8 mouse cellular contexts compared by ENCODE assay signal in the genomic region with DNA sequence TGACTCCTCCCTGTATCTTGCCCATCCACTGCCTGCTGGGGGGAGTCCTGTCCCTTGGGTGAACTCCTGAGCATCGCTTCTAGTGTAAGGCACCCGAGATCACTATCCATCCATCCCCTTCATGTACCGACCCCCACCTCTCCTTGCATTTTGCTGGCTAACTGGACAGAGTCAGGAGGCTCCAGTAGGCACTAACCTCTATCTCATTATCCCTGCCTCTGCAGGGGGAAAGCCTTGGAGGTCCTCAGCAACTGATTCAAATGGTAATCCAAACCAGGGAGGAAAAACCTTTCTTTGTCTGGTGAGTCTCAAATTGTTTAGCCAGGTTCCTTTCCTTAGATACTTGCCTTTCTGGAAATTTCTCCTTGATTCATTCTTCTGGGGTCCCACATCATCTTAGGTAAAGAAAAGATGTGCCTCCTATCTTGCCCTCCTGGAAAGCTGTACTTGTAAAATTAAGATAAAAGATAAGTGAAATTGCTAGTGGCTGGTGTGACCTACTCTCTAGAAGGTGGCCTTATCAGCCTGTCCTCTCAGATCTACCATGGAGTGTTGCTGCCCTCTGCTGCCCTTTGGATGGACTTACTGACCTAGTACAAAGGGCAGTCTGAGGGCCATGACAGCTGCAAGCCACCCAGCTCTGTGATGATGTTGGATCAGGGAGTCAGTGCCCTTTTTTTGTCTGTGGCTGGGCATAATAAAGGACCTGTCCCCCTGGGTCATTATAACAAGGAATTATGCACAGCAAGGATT. TPM values are rescaled to one million over a fixed set of nuclear protein-coding genes. Genes with fewer than 3 reads are reported as not detected.
DNase-seq lines count a peak whose midpoint lies in the region; TF ChIP-seq lines count a peak whose summit lies in the region.

No protein-coding gene starts in this region.

- WGBS in embryonic facial prominence, embryonic 10.5 days: 41% methylated on average over 3 of the region's 3 CpGs

- peak; percentile 89 for DNase-seq in adrenal gland, postnatal 14 days
- DNase-seq in embryonic facial prominence, embryonic 10.5 days (ENCODE audit: low spot score): peak; percentile 75
- DNase-seq in heart, postnatal 4 days: peak; percentile 81
- peak; percentile 67 to 73 for DNase-seq in layer of hippocampus, postnatal 10 days (ENCODE audit: low spot score in 2 of 2)
- peak; percentile 87 for DNase-seq in lung, postnatal 25 days (ENCODE audit: low spot score)
- DNase-seq in right cerebral cortex, postnatal 10 days (ENCODE audit: low spot score in 2 of 2): peak; percentile 62 to 69
- peak; percentile 53 for DNase-seq in yolk sac, embryonic 10.5 days (ENCODE audit: low spot score)

- no peak for TF ChIP-seq POLR2A in ES-Bruce4 (IDR thresholded peaks at IDR 0.05; ENCODE audit: insufficient read depth, low read length)

- H3K4me3 ChIP-seq in ES-Bruce4 (ENCODE audit: low read depth, low read length): no peak overlapping the region
- no peak overlapping the region for H3K4me3 ChIP-seq in embryonic facial prominence, embryonic 10.5 days

- no peaks in the 10 kb centered on the region for H3K9me3 ChIP-seq in ES-Bruce4 (replicated peaks; ENCODE audit: control insufficient read depth, insufficient read depth, low read length, poor library complexity, severe bottlenecking)
- no peaks in the 10 kb centered on the region for H3K9me3 ChIP-seq in embryonic facial prominence, embryonic 10.5 days

- peak; percentile 59 for TF ChIP-seq CTCF in ES-Bruce4 (IDR thresholded peaks at IDR 0.05; ENCODE audit: low read depth, low read length)

- H3K27me3 ChIP-seq in ES-Bruce4 (ENCODE audit: control insufficient read depth, insufficient read depth, low read length, poor library complexity, severe bottlenecking): no peaks in the 10 kb centered on the region
- H3K27me3 ChIP-seq in embryonic facial prominence, embryonic 10.5 days (replicated peaks; ENCODE audit: low read depth, poor library complexity, severe bottlenecking): no peaks in the 10 kb centered on the region

- no peak for TF ChIP-seq EP300 in ES-Bruce4 (IDR thresholded peaks at IDR 0.05; ENCODE audit: insufficient read depth, low read depth, low read length)

- H3K4me1 ChIP-seq in ES-Bruce4 (ENCODE audit: control insufficient read depth, insufficient read depth, low read length): no peaks in the 10 kb centered on the region
- peaks cover 11% of the 10 kb centered on the region; the same call in 1 of the 2 replicates for H3K4me1 ChIP-seq in embryonic facial prominence, embryonic 10.5 days

- no peak overlapping the region for H3K9ac ChIP-seq in ES-Bruce4 (ENCODE audit: low read depth, poor library complexity, severe bottlenecking)

- H3K36me3 ChIP-seq in ES-Bruce4 (ENCODE audit: control insufficient read depth, insufficient read depth, low read length, poor library complexity, severe bottlenecking): no peaks in the 10 kb centered on the region
- H3K36me3 ChIP-seq in embryonic facial prominence, embryonic 10.5 days (replicated peaks): no peaks in the 10 kb centered on the region

- no peak overlapping the region for H3K27ac ChIP-seq in ES-Bruce4 (ENCODE audit: insufficient read depth, low read length)
- H3K27ac ChIP-seq in embryonic facial prominence, embryonic 10.5 days (replicated peaks): no peak overlapping the region

RNA-seq across cellular contexts. Expression of gene Csf2, which starts 7.3 kb away (rescaled TPM):
- polyA plus RNA-seq in ES-Bruce4 (2011; ENCODE audit: insufficient read depth, insufficient read length, low read depth, missing spikeins): not detected in 2 replicates
- not detected in 2 replicates for total RNA-seq in adrenal gland, postnatal 14 days (2021)
- polyA plus RNA-seq in embryonic facial prominence, embryonic 10.5 days (2016; fragmentation: Nextera tagmentation; extraction: Ambion mirVana): not detected in 2 replicates
- not detected for total RNA-seq in heart, postnatal 4 days (2021)
- not detected for total RNA-seq in layer of hippocampus, postnatal 10 days (2021)

RNA-seq across cellular contexts. Expression of gene Il3, which starts 10.3 kb away (rescaled TPM):
- not detected in 2 replicates for polyA plus RNA-seq in ES-Bruce4 (2011; ENCODE audit: insufficient read depth, insufficient read length, low read depth, missing spikeins)
- not detected in 2 replicates for total RNA-seq in adrenal gland, postnatal 14 days (2021)
- not detected in 2 replicates for polyA plus RNA-seq in embryonic facial prominence, embryonic 10.5 days (2016; fragmentation: Nextera tagmentation; extraction: Ambion mirVana)
- total RNA-seq in heart, postnatal 4 days (2021): not detected
- not detected for total RNA-seq in layer of hippocampus, postnatal 10 days (2021)

RNA-seq across cellular contexts. Expression of gene Acsl6, which starts 46.8 kb away (rescaled TPM):
- polyA plus RNA-seq in ES-Bruce4 (2011; ENCODE audit: insufficient read depth, insufficient read length, low read depth, missing spikeins): 3.1 and 3.4 TPM in 2 replicates
- total RNA-seq in adrenal gland, postnatal 14 days (2021): 2.9 and 3.3 TPM in 2 replicates
- polyA plus RNA-seq in embryonic facial prominence, embryonic 10.5 days (2016; fragmentation: Nextera tagmentation; extraction: Ambion mirVana): 4.0 and 5.2 TPM in 2 replicates
- 1 to 10 TPM in 1 of 2 experiments, under 1 TPM in 1; 0.50 to 1.2 TPM for total RNA-seq in heart, postnatal 4 days (2021)
- total RNA-seq in layer of hippocampus, postnatal 10 days (2021): 100 to 1,000 TPM; 125 to 132 TPM

Comparison
In these comparisons a context has a peak if more than half of its experiments do, and no peak if none do; other contexts are left out.
1. RNA of gene Acsl6, which starts 46.8 kb away (total RNA-seq): 125 to 132 TPM in layer of hippocampus, postnatal 10 days; 2.9 to 3.3 TPM in adrenal gland, postnatal 14 days and 0.50 to 1.2 TPM in heart, postnatal 4 days; every median in the first group is over 10 times any median in the second.
2. Peak in every context shown above with its lines, with median percentiles within 50 percentile points of each other: DNase-seq.